Mouse (Mus musculus) limb, embryonic 12.5 days (tissue): ENCODE results near the gene Lancl3. TPM values are rescaled to one million over a fixed set of nuclear protein-coding genes. Genes with fewer than 3 reads are reported as not detected.
"Not testable (repeated sequence)": the region's sequence is repeated elsewhere in the genome, so short reads cannot be mapped to it uniquely, and the experiment has no call there.

Experiments used
- ATAC-seq: fragments of 200-750 bp; cut with Nextera tagmentation; 2 replicates; pipeline ENCODE4 v1.8.0; 2017; ENCODE audit warnings: low read depth, moderate TSS enrichment; ENCODE audit not compliant: insufficient number of reproducible peaks, insufficient read depth, low FRiP score, low TSS enrichment
- H3K27ac ChIP-seq: fragments of 300-500 bp; sonication (generic); 2 replicates; pipeline ENCODE4 v1.5.1; 2016; ENCODE audit warnings: mild to moderate bottlenecking, moderate library complexity
- H3K27me3 ChIP-seq: fragments of 300-500 bp; sonication (generic); 2 replicates; pipeline ENCODE4 v1.6.1; 2016; ENCODE audit warnings: mild to moderate bottlenecking, moderate library complexity
- H3K36me3 ChIP-seq: fragments of 300-500 bp; sonication (generic); 2 replicates; pipeline ENCODE4 v1.6.1; 2016; ENCODE audit warnings: mild to moderate bottlenecking, moderate library complexity
- H3K4me1 ChIP-seq: fragments of 300-500 bp; sonication (generic); replicated peaks from 2 replicates; pipeline ENCODE4 v1.6.1; 2016
- H3K4me2 ChIP-seq: fragments of 300-500 bp; sonication (generic); 2 replicates; pipeline ENCODE4 v1.6.1; 2016; ENCODE audit warnings: mild to moderate bottlenecking, moderate library complexity
- H3K4me3 ChIP-seq: fragments of 300-500 bp; sonication (generic); replicated peaks from 2 replicates; pipeline ENCODE4 v1.5.1; 2016; ENCODE audit warnings: mild to moderate bottlenecking
- H3K9ac ChIP-seq: fragments of 300-500 bp; sonication (generic); replicated peaks from 2 replicates; pipeline ENCODE4 v1.6.1; 2016; ENCODE audit warnings: mild to moderate bottlenecking, moderate library complexity
- H3K9me3 ChIP-seq: fragments of 300-500 bp; sonication (generic); 2 replicates; pipeline ENCODE4 v1.6.1; 2016; ENCODE audit warnings: mild to moderate bottlenecking, moderate library complexity
- WGBS: fragments of 180-500 bp; shearing (Covaris S2); methylation state at CpG from one replicate; pipeline ENCODE4 v1.1.7; 2016; 5-methylcytosine and 5-hydroxymethylcytosine counted together
- polyA plus RNA-seq: library from polyadenylated mRNA; unstranded; fragments of >200 nt; fragmentation: Nextera tagmentation; extraction: Ambion mirVana; gene quantifications from 2 replicates; pipeline ENCODE4 v1.2.1, GENCODE M21; 2016

Gene Lancl3
- polyA plus RNA-seq, 1 experiment from 2014 or later: 0.69 TPM

- ATAC-seq: no peak
- 66% methylated on average over 3 of the region's 3 CpGs for WGBS
- Histone ChIP-seq H3K9ac (no peak overlapping the region), H3K4me3 (no peak overlapping the region), H3K27ac (no peak overlapping the region), H3K9me3 (no peaks in the 10 kb centered on the region), H3K27me3 (peaks cover 9% of the 10 kb centered on the region; the same call in 1 of the 2 replicates), H3K4me2 (no peak overlapping the region), H3K36me3 (no peaks in the 10 kb centered on the region), H3K4me1 (no peaks in the 10 kb centered on the region)
Measured at GRCm38 (mm10) chrX:9271112-9271511, 71.4 kb downstream of the Lancl3 start.

- ATAC-seq: no peak
- Histone ChIP-seq H3K27ac (no peak overlapping the region), H3K9me3 (no peaks in the 10 kb centered on the region), H3K27me3 (peaks cover 9% of the 10 kb centered on the region; the same call in 1 of the 2 replicates), H3K4me2 (peak overlapping the region; percentile 55), H3K36me3 (no peaks in the 10 kb centered on the region), H3K4me1 (no peaks in the 10 kb centered on the region), H3K4me3 (peak overlapping the region; percentile 59), H3K9ac (peak overlapping the region; percentile 59; the same call in 1 of the 2 replicates)
- 21% methylated on average over 8 of the region's 8 CpGs for WGBS
Measured at GRCm38 (mm10) chrX:9271947-9272459, 72.3 kb downstream of the Lancl3 start.

GRCm38 (mm10) chrX:9272460-9273361 lies 73.0 kb downstream of the Lancl3 start, which contains the start of gene Xk:
TSS of gene Xk (plus strand) at chrX:9272756.
- WGBS: 15% methylated on average over 52 of the region's 94 CpGs
- peak; percentile 88 for ATAC-seq
- no peaks in the 10 kb centered on the region for H3K36me3 ChIP-seq
- H3K4me2 ChIP-seq: peak within 1 kb of the TSS; percentile 55
- H3K27ac ChIP-seq: no peak within 1 kb of the TSS
- peaks cover 9% of the 10 kb centered on the region; the same call in 1 of the 2 replicates for H3K27me3 ChIP-seq
- H3K4me3 ChIP-seq: peak within 1 kb of the TSS; percentile 59
- H3K9ac ChIP-seq: peak within 1 kb of the TSS; percentile 59
- no peaks in the 10 kb centered on the region for H3K9me3 ChIP-seq
- no peaks in the 10 kb centered on the region for H3K4me1 ChIP-seq

- Histone ChIP-seq H3K9me3 (no peaks in the 10 kb centered on the region), H3K27ac (no peak overlapping the region), H3K4me2 (peak overlapping the region; percentile 55), H3K36me3 (no peaks in the 10 kb centered on the region), H3K4me3 (peak overlapping the region; percentile 59), H3K27me3 (peaks cover 9% of the 10 kb centered on the region; the same call in 1 of the 2 replicates), H3K9ac (no peak overlapping the region), H3K4me1 (no peaks in the 10 kb centered on the region)
- no peak for ATAC-seq
- WGBS: 52% methylated on average over 12 of the region's 12 CpGs
Measured at GRCm38 (mm10) chrX:9273377-9274002, 73.8 kb downstream of the Lancl3 start.

GRCm38 (mm10) chrX:9274321-9274720 lies 74.6 kb downstream of the Lancl3 start:
- ATAC-seq: no peak
- Histone ChIP-seq H3K9me3 (no peaks in the 10 kb centered on the region), H3K36me3 (no peaks in the 10 kb centered on the region), H3K27me3 (peaks cover 9% of the 10 kb centered on the region; the same call in 1 of the 2 replicates), H3K27ac (no peak overlapping the region), H3K4me2 (no peak overlapping the region), H3K4me3 (no peak overlapping the region), H3K9ac (no peak overlapping the region), H3K4me1 (no peaks in the 10 kb centered on the region)
- whole genome bisulfite sequencing: 68% methylated on average over 8 of the region's 8 CpGs

- not testable (repeated sequence) for H3K4me1 ChIP-seq, H3K4me2 ChIP-seq
Measured at GRCm38 (mm10) chrX:9283464-9283863, 83.8 kb downstream of the Lancl3 start, which contains the start of gene H2al1m. TSS of gene H2al1m (plus strand) at chrX:9283764.

GRCm38 (mm10) chrX:9293140-9293829 lies 93.6 kb downstream of the Lancl3 start:
- H3K27ac ChIP-seq, H3K9ac ChIP-seq, H3K27me3 ChIP-seq, H3K9me3 ChIP-seq, H3K4me1 ChIP-seq, H3K4me2 ChIP-seq, ATAC-seq, H3K4me3 ChIP-seq, H3K36me3 ChIP-seq: not testable (repeated sequence)
- WGBS: 89% methylated on average over 4 of the region's 4 CpGs

More at GRCm38 (mm10) chrX:9283464-9283863, 83.8 kb downstream of the Lancl3 start, which contains the start of gene H2al1m:
- H3K4me3 ChIP-seq, H3K27me3 ChIP-seq, H3K27ac ChIP-seq, H3K9ac ChIP-seq, H3K36me3 ChIP-seq, ATAC-seq, H3K9me3 ChIP-seq: not testable (repeated sequence)
- WGBS: no CpG with 5 or more reads among the region's 1 CpGs

GRCm38 (mm10) chrX:9298413-9298864 lies 98.7 kb downstream of the Lancl3 start:
- Histone ChIP-seq H3K4me2 (no peak overlapping the region), H3K9me3 (no peaks in the 10 kb centered on the region), H3K36me3 (no peaks in the 10 kb centered on the region), H3K27me3 (no peaks in the 10 kb centered on the region), H3K4me3 (no peak overlapping the region), H3K27ac (no peak overlapping the region), H3K9ac (no peak overlapping the region), H3K4me1 (no peaks in the 10 kb centered on the region)
- ATAC-seq: no peak
- 91% methylated on average over 5 of the region's 5 CpGs for WGBS

- no peaks in the 10 kb centered on the region for H3K4me1 ChIP-seq
- no peaks in the 10 kb centered on the region for H3K36me3 ChIP-seq
- H3K27me3 ChIP-seq: no peaks in the 10 kb centered on the region
- H3K4me3 ChIP-seq: no peak overlapping the region
- no peak for ATAC-seq
- no peak overlapping the region for H3K4me2 ChIP-seq
- WGBS: 82% methylated on average over 5 of the region's 5 CpGs
- H3K9me3 ChIP-seq: no peaks in the 10 kb centered on the region
- H3K27ac ChIP-seq: no peak overlapping the region
- H3K9ac ChIP-seq: no peak overlapping the region
Measured at GRCm38 (mm10) chrX:9302791-9303190, 103.1 kb downstream of the Lancl3 start.

GRCm38 (mm10) chrX:9303455-9303854 lies 103.8 kb downstream of the Lancl3 start:
- H3K27ac ChIP-seq: no peak overlapping the region
- no peaks in the 10 kb centered on the region for H3K36me3 ChIP-seq
- no peaks in the 10 kb centered on the region for H3K9me3 ChIP-seq
- 68% methylated on average over 1 of the region's 1 CpGs for whole genome bisulfite sequencing
- H3K4me2 ChIP-seq: no peak overlapping the region
- no peaks in the 10 kb centered on the region for H3K4me1 ChIP-seq
- H3K4me3 ChIP-seq: no peak overlapping the region
- no peaks in the 10 kb centered on the region for H3K27me3 ChIP-seq
- no peak overlapping the region for H3K9ac ChIP-seq
- no peak for ATAC-seq

- ATAC-seq, H3K4me3 ChIP-seq, H3K27ac ChIP-seq, H3K9me3 ChIP-seq, H3K27me3 ChIP-seq, H3K9ac ChIP-seq, H3K4me1 ChIP-seq, H3K36me3 ChIP-seq, H3K4me2 ChIP-seq: not testable (repeated sequence)
Measured at GRCm38 (mm10) chrX:9316457-9316856, 116.8 kb downstream of the Lancl3 start.
